Mouse (Mus musculus): ENCODE data around the gene Syt16. TPM values are rescaled to one million over a fixed set of nuclear protein-coding genes. Genes with fewer than 3 reads are reported as not detected.

Gene Syt16
- total RNA-seq, 2 experiments from 2014 or later = 96.3 to 101 TPM

DNA sequence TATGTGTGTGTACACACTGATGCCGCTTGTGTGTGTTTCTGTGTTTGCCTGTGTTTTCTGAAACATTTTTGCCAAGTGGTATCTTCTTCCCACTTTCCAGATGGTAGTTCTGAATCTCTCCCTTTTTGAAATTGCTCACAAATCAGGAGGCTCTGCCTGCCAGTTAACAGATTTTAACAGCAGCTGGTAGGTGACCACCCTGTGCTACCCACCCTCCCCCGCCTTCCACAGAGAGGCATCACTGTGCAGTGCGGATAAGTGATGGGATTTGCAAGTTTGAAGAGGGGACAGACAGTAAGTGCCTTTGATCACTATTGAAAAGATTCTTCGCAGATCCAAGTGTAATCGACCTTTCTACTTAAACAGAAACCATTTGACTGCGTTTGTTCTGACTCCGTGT, 191.4 kb downstream of the Syt16 start:
- peak; percentile 26 to 75 for DNase-seq (ENCODE audit: low spot score in 2 of 2)
- intact Hi-C loops (cut with DNase I) = loop anchor here (5.0 kb wide), 3 partner anchors 43 to 127 kb away; no protein-coding TSS in a partner anchor

DNA sequence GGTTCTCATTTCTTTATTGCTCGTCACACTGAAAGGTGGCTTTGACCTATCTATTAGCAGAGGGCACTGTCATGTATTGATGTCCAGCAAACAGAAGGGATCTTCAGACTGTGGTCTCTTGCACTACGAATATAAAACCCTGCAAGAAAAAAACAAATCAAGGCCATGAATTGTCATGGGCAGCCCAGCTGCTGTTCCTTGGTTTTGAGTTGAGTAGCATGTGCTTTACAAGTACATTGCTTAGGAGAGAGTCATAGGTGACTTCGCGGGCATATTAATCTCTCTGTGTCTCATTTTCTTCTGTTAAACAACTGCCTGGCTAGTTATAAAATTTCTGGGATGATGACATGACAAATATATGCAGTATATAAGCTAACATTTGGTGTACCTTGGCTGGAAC, 192.4 kb downstream of the Syt16 start:
- no peak for DNase-seq (ENCODE audit: low spot score in 2 of 2)
- intact Hi-C loops (cut with DNase I) = loop anchor here (5.0 kb wide), 3 partner anchors 42 to 128 kb away; no protein-coding TSS in a partner anchor

DNA sequence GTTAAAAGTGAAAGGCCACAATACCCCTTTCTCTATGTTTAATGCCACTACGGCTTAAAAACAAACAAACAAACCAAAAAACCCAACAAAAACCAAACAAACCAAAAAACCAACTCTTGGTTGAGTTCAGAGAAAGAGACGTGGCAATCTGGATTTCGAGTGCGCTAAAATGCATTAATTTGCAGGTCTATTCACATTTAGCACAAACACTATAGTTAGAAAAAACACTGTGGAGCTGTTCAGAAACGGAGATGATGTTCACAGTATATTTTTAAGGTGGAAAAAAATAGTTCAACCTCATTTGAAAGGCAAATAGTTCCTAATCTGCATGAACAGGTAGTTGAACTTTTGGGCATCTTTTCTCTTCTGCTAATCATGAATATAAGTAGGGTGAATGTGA, 192.8 kb downstream of the Syt16 start:
- intact Hi-C loops (cut with DNase I) = no loop called here
- peak in 1 of 2 experiments; percentile 51 for DNase-seq (ENCODE audit: low spot score in 2 of 2)

DNA sequence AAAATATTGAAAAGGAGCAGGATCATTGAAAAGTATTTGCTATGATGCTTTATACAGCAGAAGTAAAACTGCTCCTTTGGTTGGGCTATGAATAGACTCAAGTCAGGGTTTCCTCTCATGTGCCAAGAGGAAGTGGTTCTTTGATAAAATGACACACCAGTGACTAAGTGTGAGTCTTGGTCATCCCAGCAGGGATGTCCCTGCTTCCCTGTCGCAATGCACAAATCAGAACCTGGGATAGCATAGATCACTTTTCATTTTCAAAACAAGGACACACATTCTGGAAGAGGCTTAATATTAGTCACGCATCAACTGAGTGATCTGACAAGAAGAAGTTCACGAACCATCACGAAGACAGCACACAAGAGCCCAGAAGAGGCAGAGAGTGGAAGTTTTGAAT, 195.1 kb downstream of the Syt16 start:
- no peak for DNase-seq (ENCODE audit: low spot score in 2 of 2)
- intact Hi-C loops (cut with DNase I) = no loop called here

DNA sequence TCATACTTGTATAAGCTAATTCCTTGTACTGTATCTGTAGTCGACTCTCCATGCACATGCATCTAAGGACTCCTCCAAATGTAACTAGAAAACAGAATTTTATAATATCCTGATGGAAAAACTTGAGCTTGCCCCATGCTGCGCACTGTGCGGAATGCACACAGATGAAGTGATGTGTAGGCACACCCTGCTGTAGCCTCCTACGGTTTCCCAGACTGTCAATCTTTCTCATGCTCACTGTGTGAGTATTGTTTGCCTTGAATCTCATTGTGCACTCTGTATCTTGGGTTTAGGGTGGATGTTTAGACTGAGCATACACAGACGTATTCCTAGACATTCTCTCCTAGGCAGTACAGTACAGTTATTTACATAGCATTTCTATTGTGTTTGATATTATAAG, 203.9 kb downstream of the Syt16 start:
- DNase-seq (ENCODE audit: low spot score in 2 of 2) = peak; percentile 10 to 58
- intact Hi-C loops (cut with DNase I) = no loop called here

DNA sequence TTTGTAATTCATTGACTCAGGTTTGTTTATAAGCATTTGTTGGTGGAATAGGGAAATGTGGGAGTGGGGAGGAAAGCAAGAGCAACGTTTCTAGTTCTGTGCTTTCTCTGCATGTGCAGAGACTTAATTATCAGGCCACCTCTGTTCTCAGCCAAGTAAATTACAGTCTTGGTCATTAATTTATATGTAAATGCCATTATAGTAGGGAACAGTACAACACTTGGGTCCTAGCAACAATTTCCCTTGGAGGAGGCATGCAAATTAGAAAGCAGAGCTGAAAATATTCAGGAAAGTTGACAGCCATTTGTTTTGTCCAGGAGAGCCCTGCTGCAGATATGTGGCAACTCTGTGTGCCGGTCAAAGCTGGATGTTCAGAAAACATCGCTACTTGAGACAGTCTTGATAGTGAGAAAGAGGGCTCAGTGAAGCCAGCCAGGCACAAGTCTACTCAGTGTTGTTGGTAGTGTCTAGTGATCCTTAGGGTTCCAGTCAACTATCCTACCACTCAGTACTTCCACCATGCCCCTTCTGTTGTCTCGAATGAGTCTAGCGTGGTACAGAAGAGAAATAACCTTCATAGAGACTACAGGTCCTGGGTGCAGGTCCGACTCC, 205.1 kb downstream of the Syt16 start:
- no peak for DNase-seq (ENCODE audit: low spot score in 2 of 2)
- intact Hi-C loops (cut with DNase I) = no loop called here

DNA sequence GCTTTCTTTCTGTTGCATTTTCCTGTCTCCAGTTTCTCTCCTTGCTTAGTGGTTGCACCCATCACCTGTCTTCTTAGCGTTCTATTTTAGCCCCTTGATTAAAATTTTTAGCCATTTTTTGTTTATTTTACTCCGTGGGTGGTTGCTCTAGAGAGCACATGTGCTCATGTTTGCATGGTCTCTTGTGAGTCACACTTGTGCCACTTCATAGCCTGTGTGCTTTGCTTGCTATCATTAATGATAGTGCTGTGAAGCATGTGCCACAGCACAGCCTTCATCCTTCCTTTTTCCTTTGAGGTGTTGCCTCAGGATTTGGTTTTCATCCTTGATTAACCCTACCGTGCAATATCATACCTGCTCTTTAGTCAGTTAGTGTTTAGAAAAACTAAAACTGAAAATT, 214.7 kb downstream of the Syt16 start:
- intact Hi-C loops (cut with DNase I) = no loop called here

DNA sequence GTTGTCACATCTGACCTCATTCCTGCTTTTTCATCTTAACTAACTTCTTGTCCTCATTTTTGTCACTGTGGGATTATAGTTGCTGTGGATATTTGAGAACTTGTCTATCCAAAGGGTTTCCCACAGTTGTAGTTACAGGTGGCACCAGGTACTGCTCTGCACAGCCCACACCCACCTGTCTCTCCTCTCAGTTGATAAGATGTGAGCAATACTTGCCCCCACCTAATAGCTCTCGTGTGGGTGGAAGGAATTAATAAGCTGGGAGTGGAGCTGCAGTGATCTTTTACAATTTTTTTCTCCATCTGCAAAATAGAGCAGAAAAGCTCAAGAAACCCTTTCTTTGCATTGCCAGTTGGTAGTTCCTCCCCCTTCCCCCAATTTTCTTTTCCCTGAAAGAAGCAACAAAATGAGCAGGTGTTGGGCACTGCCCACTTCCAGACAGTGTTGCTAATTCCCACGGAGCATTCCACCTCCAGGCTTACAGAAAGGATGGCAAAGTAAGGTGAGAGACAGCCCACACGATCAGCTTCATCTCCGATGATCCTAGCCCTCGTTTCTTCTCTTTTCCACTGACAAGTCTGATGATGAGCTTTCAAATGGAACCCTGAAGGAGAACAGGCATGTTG, 218.8 kb downstream of the Syt16 start:
- DNase-seq (ENCODE audit: low spot score in 2 of 2) = peak; percentile 43 to 81
- intact Hi-C loops (cut with DNase I) = no loop called here

More for the DNA sequence above, 214.7 kb downstream of the Syt16 start:
- DNase-seq (ENCODE audit: low spot score in 2 of 2) = no peak

DNA sequence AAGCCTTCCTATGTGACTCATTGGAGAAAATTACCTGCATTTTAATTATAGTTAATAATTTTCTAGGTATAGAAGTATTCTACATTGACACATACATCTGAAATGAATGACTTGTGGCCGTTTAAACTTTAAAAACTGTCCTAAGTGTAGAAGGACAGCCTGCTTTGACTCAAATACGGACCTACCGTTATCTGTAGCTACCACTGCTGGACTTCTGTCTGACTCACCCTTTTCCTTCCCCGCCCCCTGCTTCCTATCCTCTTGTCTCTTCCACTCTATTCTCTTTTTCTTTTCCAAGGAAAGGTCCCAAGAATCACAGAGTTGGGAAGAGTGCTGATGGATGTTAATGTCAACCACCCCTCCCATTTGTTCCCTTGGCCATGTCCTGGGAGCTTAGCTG, 222.4 kb downstream of the Syt16 start:
- DNase-seq (ENCODE audit: low spot score in 2 of 2) = no peak
- intact Hi-C loops (cut with DNase I) = no loop called here

DNA sequence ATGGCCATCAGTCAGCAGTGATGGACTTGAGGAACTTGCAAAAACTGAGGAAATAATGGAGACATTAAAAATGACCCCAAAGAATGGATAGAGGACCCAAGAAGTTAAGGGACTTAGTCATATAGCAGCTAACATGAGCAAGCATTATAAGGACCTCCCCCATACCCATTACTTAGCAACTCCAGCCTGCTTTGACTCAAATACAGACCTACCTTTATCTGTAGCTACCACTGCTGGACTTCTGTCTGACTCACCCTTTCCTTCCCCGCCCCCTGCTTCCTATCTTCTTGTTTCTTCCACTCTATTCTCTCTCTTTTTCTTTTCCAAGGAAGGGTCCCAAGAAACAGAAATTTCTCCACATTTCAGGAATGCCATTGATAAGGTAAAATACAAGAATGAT, 223.2 kb downstream of the Syt16 start:
- DNase-seq (ENCODE audit: low spot score in 2 of 2) = no peak
- intact Hi-C loops (cut with DNase I) = no loop called here

DNA sequence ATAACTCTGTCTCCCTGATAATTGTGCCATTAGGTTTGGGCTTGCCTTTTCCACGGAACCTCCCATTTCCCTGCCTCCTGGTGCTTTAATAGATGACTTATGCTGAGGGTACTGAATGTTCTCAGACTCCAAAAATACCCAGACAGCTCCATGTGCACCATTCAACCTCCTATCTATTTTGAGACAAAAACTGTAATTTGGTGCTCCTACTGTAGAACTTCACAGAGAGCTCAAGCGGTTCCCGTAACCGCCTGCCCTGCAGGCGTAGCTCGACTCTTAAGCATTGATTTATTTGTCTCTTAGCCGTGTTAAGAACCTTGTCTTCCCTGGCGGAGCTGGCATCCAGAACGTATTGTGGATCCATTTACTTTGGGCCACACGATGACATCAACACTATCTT, 233.3 kb downstream of the Syt16 start:
- peak; percentile 52 to 64 for DNase-seq (ENCODE audit: low spot score in 2 of 2)
- intact Hi-C loops (cut with DNase I) = loop anchor here (5.0 kb wide), 1 partner anchor 44 kb away; no protein-coding TSS in a partner anchor

DNA sequence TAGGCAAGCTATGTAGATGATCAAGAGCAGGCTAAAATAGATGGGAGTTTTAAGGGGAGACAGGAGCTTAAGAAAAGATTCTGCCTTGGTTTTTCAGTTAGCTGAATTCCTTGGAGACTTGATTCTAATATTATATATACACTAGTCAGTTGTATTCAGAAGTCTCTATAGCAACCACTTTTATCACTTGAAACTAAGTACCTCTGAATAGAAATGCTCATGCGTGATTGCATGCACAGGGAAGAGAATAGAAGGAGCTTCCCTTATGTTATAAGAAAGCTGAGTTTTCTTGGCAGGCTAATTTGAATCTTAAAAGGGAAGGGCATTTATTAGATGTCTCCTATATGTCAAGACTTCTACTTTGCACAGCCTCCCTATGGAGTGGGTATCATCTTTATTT, 235.4 kb downstream of the Syt16 start:
- intact Hi-C loops (cut with DNase I) = loop anchor here (2.0 to 5.0 kb wide), 2 partner anchors 46 to 50 kb away; no protein-coding TSS in a partner anchor
- DNase-seq (ENCODE audit: low spot score in 2 of 2) = no peak

DNA sequence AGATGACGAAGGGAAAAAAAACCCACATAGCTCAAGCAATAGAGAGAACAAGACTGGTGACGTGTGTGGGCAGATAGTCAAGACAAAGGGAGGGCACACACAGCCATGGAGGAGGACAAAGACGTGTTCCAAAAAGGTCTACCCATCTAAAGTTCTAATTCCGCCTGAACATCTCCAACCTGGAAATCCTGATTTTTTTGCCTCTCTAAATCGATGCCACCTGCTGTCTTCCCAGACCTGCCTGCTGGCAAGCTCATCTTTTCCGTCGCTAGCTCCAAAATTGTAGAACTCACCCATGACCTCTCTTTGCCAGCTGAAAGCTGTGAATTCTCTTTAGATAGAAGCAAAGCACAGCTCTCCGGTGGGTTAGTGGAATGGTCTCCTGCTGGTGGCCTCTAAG, 238.7 kb downstream of the Syt16 start:
- no peak for DNase-seq (ENCODE audit: low spot score in 2 of 2)
- intact Hi-C loops (cut with DNase I) = loop anchor here (5.0 kb wide), 1 partner anchor 36 kb away; no protein-coding TSS in a partner anchor

DNA sequence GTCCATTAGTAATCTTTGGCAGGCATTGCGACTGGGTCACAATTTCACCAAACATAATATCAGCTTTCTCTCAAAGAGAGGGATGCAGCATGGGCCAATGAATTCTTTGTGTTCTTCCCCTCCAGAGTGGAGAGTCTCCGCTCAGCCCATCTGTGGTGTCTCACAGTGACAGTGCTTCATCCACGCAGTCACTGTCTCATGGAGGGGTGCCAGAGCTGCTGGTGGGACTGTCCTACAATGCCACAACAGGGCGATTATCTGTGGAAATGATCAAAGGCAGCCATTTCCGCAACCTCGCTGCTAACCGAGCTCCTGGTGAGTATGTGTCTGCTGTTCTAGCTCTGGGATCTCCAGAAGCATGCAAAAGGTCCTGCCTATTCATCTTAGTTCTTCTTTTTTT, 240.6 kb downstream of the Syt16 start:
- DNase-seq (ENCODE audit: low spot score in 2 of 2) = peak; percentile 50 to 68
- intact Hi-C loops (cut with DNase I) = loop anchor here (5.0 kb wide), 1 partner anchor 34 kb away; no protein-coding TSS in a partner anchor

DNA sequence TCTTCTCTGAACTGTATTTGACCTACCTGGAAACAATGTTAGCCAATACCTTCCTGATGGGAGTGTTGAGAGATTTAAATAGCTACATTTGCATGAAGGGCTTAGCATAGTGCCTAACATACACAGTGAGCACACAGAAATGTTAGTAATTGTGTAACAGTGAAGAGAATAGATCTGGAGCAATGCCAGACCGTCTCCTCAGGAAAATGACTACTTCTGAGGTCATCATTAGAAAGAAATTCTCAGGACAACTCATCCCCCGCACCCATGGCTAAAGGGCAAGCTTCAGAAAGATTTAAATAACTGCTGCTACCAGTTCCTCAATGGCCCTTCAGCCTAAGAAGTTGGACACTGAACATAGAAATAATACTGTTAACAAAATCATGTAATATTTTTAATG, 241.3 kb downstream of the Syt16 start:
- no peak for DNase-seq (ENCODE audit: low spot score in 2 of 2)
- intact Hi-C loops (cut with DNase I) = loop anchor here (5.0 kb wide), 1 partner anchor 33 kb away; no protein-coding TSS in a partner anchor

DNA sequence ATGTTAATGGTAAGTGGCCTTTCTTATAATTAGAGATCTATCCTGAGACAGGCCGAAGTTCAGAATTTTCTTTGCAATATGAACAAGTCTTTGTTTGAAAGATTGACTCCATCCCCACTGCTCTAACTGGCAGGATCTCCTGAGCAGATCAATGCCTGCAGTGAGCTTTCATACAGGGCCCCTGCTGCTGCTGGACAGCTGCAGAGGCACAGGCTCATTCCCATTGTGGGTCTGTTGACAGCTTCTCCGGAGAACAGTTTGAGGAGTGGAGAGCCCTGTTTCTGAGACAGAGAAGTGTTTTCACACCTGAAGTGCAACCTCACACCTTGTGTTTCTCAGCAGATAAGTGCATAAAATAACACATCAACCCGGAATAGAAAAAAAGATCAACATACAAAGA, 267.4 kb downstream of the Syt16 start:
- intact Hi-C loops (cut with DNase I) = no loop called here
- DNase-seq (ENCODE audit: low spot score in 2 of 2) = no peak

DNA sequence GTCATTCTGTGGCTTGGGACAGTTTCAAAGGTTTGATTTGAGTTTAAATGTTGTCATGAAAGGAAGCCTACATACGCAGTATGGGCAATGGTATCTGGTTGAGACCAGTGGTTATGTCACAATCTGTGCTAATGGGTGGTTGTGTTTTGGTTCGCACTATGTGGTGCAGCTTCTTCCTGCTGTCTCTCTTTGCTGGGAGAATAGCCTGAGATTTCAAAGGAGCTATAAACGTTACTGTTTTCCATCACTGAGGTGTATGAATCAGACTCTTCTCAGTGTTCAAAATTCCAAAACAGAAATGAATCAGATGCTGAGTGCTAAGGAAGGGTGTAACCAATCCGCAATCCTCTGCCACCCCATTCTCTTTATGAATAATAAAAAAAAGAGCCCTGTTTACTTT, 269.6 kb downstream of the Syt16 start:
- intact Hi-C loops (cut with DNase I) = no loop called here

DNA sequence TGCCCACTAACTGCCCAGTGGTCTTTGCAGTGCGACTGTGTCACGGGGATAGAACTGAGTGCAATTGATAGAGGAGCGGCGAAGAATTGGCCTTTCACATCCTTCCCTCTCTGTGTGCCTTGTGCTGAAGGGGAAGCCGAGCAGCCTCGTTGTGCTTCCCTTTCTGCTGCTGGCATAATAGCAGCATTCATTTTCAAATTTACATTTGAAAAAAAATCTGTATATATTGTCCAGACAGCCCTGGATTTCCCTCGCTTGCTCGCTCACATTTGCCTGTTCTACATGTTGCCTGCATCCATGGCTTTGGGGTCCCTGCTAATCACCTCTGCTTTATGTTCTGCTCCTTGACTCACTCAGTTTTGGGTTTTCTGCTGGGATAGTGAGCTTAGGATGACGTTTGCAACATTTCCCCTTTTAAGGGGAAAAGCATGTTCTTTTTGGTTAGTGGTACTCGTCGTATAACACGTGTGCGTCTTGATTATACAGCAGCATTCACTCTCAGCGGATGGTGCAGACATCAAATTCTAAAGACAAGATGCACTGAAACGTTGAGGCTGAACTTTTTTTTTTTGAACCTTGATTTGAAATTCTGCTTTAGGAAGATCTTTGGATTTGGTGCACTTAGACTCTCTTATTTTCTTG, 271.3 kb downstream of the Syt16 start:
- peak in 1 of 2 experiments; percentile 11 for DNase-seq (ENCODE audit: low spot score in 2 of 2)
- intact Hi-C loops (cut with DNase I) = no loop called here

More for the DNA sequence above, 269.6 kb downstream of the Syt16 start:
- DNase-seq (ENCODE audit: low spot score in 2 of 2) = peak in 1 of 2 experiments; percentile 67

DNA sequence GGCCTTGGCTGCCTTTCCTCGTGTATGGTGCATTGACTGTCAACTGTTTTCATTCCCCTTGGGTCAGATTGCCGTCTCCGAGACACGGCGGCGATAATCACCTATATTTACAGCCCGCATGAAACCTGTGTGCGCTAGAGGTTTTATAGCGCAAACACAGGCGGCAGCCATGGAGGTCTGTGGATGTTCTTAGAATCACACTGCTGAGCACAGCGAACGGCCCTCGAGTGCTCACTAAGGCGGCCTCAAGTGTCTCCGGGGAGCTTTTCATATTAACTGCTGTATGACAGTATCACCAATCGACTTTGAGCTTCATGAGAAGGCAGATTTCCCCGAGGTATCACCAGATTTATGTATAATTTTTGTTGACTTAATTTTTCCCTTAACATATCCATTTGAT, 275.1 kb downstream of the Syt16 start:
- intact Hi-C loops (cut with DNase I) = loop anchor here (5.0 kb wide), 1 partner anchor 35 kb away; no protein-coding TSS in a partner anchor
- DNase-seq (ENCODE audit: low spot score in 2 of 2) = no peak

DNA sequence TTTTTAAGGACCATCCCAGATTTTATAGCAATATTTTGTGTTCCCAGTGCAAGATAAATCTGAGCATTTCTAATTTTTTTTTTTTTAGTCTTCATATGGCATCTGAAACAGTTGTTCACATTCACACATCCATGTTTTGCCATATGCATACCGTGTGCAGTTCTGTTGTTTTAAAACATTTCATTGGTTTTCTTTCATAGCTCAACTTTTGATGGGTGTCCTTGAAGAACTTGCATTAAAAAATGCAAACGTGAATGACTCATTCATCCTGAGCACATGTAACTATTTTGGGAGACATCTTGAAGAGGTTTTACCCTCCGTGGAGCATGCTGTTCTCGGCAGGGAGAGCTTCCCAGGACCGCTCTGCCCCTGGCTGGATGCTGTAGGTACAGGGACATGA, 279.8 kb downstream of the Syt16 start:
- intact Hi-C loops (cut with DNase I) = loop anchor here (5.0 kb wide), 1 partner anchor 90 kb away; no protein-coding TSS in a partner anchor
- DNase-seq (ENCODE audit: low spot score in 2 of 2) = peak in 1 of 2 experiments; percentile 14
